Comparison of ENCODE assay signal across 9 mouse cellular contexts in genomic region chr2:113430852-113431251, GRCm38 (mm10).
DNase-seq lines count a peak whose midpoint lies in the region; ATAC-seq and TF ChIP-seq lines count a peak whose summit lies in the region.
"Had no signal": no experiment of that assay in that cellular context is flagged by ENCODE, and none has a peak within 500 bp of the region (broad histone marks: within the 10 kb centered on the region; RNA-seq: fewer than 3 reads in every experiment).

No protein-coding gene starts in this region.

- no peaks in the 10 kb centered on the region for H3K9me3 ChIP-seq in heart, embryonic 10.5 days
- H3K9me3 ChIP-seq in kidney, embryonic 16.5 days (ENCODE audit: low read length), result no peaks in the 10 kb centered on the region
- no peaks in the 10 kb centered on the region for H3K9me3 ChIP-seq in limb, embryonic 14.5 days (ENCODE audit: control insufficient read depth, low read length)

- DNase-seq in B cell, adult 2 months, result peak; percentile 27 to 37
- peak; percentile 77 for DNase-seq in R1 (ENCODE audit: low read depth, low spot score)
- DNase-seq in embryo, embryonic 10.5 days (ENCODE audit: low spot score), result peak; percentile 92
- peak; percentile 76 for DNase-seq in heart, embryonic 10.5 days (ENCODE audit: low spot score)
- DNase-seq in limb, embryonic 14.5 days (ENCODE audit: low spot score), result peak; percentile 90
- peak; percentile 13 for DNase-seq in naive thymus-derived CD4-positive, alpha-beta T cell, adult 2 months (ENCODE audit: low read depth)
- DNase-seq in urinary bladder, postnatal 36 days (ENCODE audit: low spot score in 2 of 2), result peak; percentile 44

- no peak overlapping the region for H3K4me2 ChIP-seq in kidney, embryonic 16.5 days (replicated peaks; ENCODE audit: low read depth, low read length)
- H3K4me2 ChIP-seq in limb, embryonic 14.5 days (replicated peaks; ENCODE audit: low read depth, low read length, severe bottlenecking), result no peak overlapping the region

- H3K4me3 ChIP-seq in heart, embryonic 10.5 days, result no peak overlapping the region
- no peak overlapping the region for H3K4me3 ChIP-seq in kidney, embryonic 16.5 days (ENCODE audit: low read length)
- no peak overlapping the region for H3K4me3 ChIP-seq in limb, embryonic 14.5 days (replicated peaks; ENCODE audit: low read length)
- H3K4me3 ChIP-seq: erythroblast, embryonic 14.5 days had no signal

- H3K4me1 ChIP-seq in heart, embryonic 10.5 days, result peaks cover 8% of the 10 kb centered on the region; the same call in 1 of the 2 replicates
- peaks cover 15% of the 10 kb centered on the region; the same call in 1 of the 2 replicates for H3K4me1 ChIP-seq in kidney, embryonic 16.5 days (ENCODE audit: insufficient read depth, low read length)
- peaks cover 13% of the 10 kb centered on the region for H3K4me1 ChIP-seq in limb, embryonic 14.5 days (ENCODE audit: control insufficient read depth, insufficient read depth, low read length)

- WGBS in heart, embryonic 10.5 days, result 0% methylated on average over 1 of the region's 1 CpGs
- 0% methylated on average over 1 of the region's 1 CpGs for WGBS in kidney, embryonic 16.5 days
- 6% methylated on average over 1 of the region's 1 CpGs for WGBS in limb, embryonic 14.5 days

- no peak overlapping the region for H3K27ac ChIP-seq in heart, embryonic 10.5 days
- H3K27ac ChIP-seq in kidney, embryonic 16.5 days (ENCODE audit: low read length), result no peak overlapping the region
- no peak overlapping the region for H3K27ac ChIP-seq in limb, embryonic 14.5 days (replicated peaks; ENCODE audit: low read depth, low read length)

- no peaks in the 10 kb centered on the region for H3K36me3 ChIP-seq in heart, embryonic 10.5 days
- H3K36me3 ChIP-seq in kidney, embryonic 16.5 days (ENCODE audit: insufficient read depth, low read length), result no peaks in the 10 kb centered on the region
- no peaks in the 10 kb centered on the region for H3K36me3 ChIP-seq in limb, embryonic 14.5 days (ENCODE audit: control insufficient read depth, insufficient read depth, low read length)

- ATAC-seq in kidney, embryonic 16.5 days (ENCODE audit: low FRiP score, low TSS enrichment), result peak; percentile 79; the same call in 1 of the 2 replicates
- ATAC-seq in limb, embryonic 14.5 days (ENCODE audit: low FRiP score, low read depth), result peak; percentile 83

- H3K9ac ChIP-seq in kidney, embryonic 16.5 days (replicated peaks; ENCODE audit: low read length), result no peak overlapping the region
- H3K9ac ChIP-seq in limb, embryonic 14.5 days (ENCODE audit: low read depth, low read length, severe bottlenecking), result no peak overlapping the region

- no peak for TF ChIP-seq POLR2A in limb, embryonic 14.5 days (IDR thresholded peaks at IDR 0.05; ENCODE audit: borderline replicate concordance, extremely low read depth, insufficient read depth, insufficient read length)

- H3K27me3 ChIP-seq in heart, embryonic 10.5 days (ENCODE audit: insufficient read depth, poor library complexity, severe bottlenecking), result no peaks in the 10 kb centered on the region
- H3K27me3 ChIP-seq in kidney, embryonic 16.5 days (ENCODE audit: insufficient read depth, low read length), result no peaks in the 10 kb centered on the region
- no peaks in the 10 kb centered on the region for H3K27me3 ChIP-seq in limb, embryonic 14.5 days (ENCODE audit: control insufficient read depth, insufficient read depth, low read length)

Comparison
In these comparisons a context has a peak if more than half of its experiments do, and no peak if none do; other contexts are left out.
1. DNase-seq: peak in every context shown above with its lines; median percentile 92 in embryo, embryonic 10.5 days; 90 in limb, embryonic 14.5 days; 77 in R1; 76 in heart, embryonic 10.5 days; 44 in urinary bladder, postnatal 36 days; 32 in B cell, adult 2 months; 13 in naive thymus-derived CD4-positive, alpha-beta T cell, adult 2 months.